Mouse (Mus musculus) liver, postnatal 0 days (tissue): Measurements from ENCODE around the gene Rps27a.

Experiments used
- CTCF ChIP-seq: sonication (generic); IDR thresholded peaks from 2 replicates; pipeline ENCODE4 v1.5.1; 2016; ENCODE audit warnings: antibody characterized with exemption, low read depth
- EP300 ChIP-seq: IDR thresholded peaks from 2 replicates; pipeline ENCODE4 v1.6.1; 2016; ENCODE audit warnings: antibody characterized with exemption, low read depth, mild to moderate bottlenecking

DNA sequence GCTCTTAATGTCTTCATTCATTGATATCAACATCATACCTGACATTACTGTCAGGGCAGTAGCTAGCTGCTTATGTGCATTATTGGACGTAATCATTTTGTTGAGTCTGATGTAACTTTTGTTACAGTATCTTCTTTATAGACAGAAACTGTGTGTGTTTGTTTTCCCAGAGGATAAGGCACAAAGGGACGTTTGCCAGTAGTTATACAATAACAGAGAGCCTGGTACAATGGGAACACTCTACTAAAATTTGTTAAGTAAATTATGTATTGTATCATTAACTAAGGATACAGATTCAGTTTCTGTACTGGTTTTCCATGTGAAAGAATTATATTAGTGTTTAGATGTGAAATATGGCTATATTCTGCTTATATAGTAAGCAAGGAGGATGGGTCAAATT lies 24.7 kb upstream of the Rps27a start:
- TF ChIP-seq CTCF (no peak), EP300 (no peak)
